Mouse (Mus musculus): ENCODE results near the gene Srgn.

The Srgn gene

GRCm38 (mm10) chr10:62488266-62488665 lies 39.0 kb downstream of the Srgn start:
- in situ Hi-C loops (cut with MboI, MseI) = loop anchor here (5.0 kb wide), 1 partner anchor 36 kb away; no protein-coding TSS in a partner anchor

GRCm38 (mm10) chr10:62486618-62487415 lies 40.4 kb downstream of the Srgn start, which contains the start of gene Vps26a:
Gene Vps26a, minus strand, starts transcription at chr10:62486805.
- in situ Hi-C loops (cut with MboI, MseI) = loop anchor here (5.0 kb wide), 1 partner anchor 35 kb away; no protein-coding TSS in a partner anchor

- in situ Hi-C loops (cut with MboI, MseI) = loop anchor here (5.0 kb wide), 1 partner anchor 34 kb away; no protein-coding TSS in a partner anchor
Observed at GRCm38 (mm10) chr10:62485878-62486582, 41.2 kb downstream of the Srgn start.

- in situ Hi-C loops (cut with MboI, MseI) = no loop called here
Observed at GRCm38 (mm10) chr10:62481108-62481852, 46.0 kb downstream of the Srgn start.

- in situ Hi-C loops (cut with MboI, MseI) = no loop called here
Observed at GRCm38 (mm10) chr10:62476980-62477379, 50.3 kb downstream of the Srgn start.

GRCm38 (mm10) chr10:62474944-62475343 lies 52.3 kb downstream of the Srgn start:
- in situ Hi-C loops (cut with MboI, MseI) = no loop called here

GRCm38 (mm10) chr10:62471105-62471504 lies 56.1 kb downstream of the Srgn start:
- in situ Hi-C loops (cut with MboI, MseI) = no loop called here

- in situ Hi-C loops (cut with MboI, MseI) = no loop called here
Observed at GRCm38 (mm10) chr10:62469736-62470135, 57.5 kb downstream of the Srgn start.

- in situ Hi-C loops (cut with MboI, MseI) = no loop called here
Observed at GRCm38 (mm10) chr10:62461321-62461720, 65.9 kb downstream of the Srgn start.

- in situ Hi-C loops (cut with MboI, MseI) = loop anchor here (5.0 to 10.0 kb wide), 2 partner anchors 35 to 1007 kb away; partner anchors contain the start of gene Vps26a (in 2 of the 2)
Observed at GRCm38 (mm10) chr10:62452001-62452400, 75.2 kb downstream of the Srgn start.

GRCm38 (mm10) chr10:62450280-62450640 lies 77.0 kb downstream of the Srgn start:
- in situ Hi-C loops (cut with MboI, MseI) = loop anchor here (5.0 to 10.0 kb wide), 2 partner anchors 37 to 1005 kb away; partner anchors contain the start of gene Vps26a (in 2 of the 2)

GRCm38 (mm10) chr10:62449364-62450279 lies 77.6 kb downstream of the Srgn start, which contains the start of the genes 4930507D05Rik and Supv3l1:
Gene 4930507D05Rik, plus strand, starts transcription at chr10:62449489.
Gene Supv3l1, minus strand, starts transcription at chr10:62449738.
- in situ Hi-C loops (cut with MboI, MseI) = loop anchor here (5.0 to 10.0 kb wide), 2 partner anchors 38 to 1005 kb away; partner anchors contain the start of gene Vps26a (in 2 of the 2)

Data from T-helper 17 cell (primary cell).